Mouse (Mus musculus) mouse trophoblast stem cell (cell line): ENCODE data around the gene Gm28171.
"Not testable (repeated sequence)": the region's sequence is repeated elsewhere in the genome, so short reads cannot be mapped to it uniquely, and the experiment has no call there.

Source experiments
- in situ Hi-C, 2 experiments: fragments of 300-500 bp; cut with MseI, MboI; formaldehyde crosslinking; loops; 2 replicates in 1 of 2; 3 replicates in 1 of 2; pipeline ENCODE4 v1.15.1; 2025

The Gm28171 gene

DNA sequence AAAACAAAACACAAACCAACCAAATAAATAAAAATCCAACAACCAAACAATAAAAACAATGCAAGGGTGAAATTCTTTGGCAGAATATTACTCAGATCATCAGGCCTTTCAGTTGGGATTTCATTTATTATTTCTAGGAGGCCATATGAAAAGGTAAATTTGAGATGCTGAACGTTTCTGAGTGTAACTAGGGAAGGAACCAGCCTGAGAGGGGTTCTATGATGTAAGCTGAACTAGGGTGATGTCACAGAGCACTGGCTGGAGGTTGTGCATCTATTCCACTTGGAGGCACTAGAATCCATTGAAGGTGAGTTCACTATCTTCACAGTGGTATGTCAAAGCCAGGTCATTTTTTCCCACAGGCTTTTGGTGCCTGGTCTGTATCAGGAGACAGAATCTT lies at the start of gene Gm28171:
TSS of gene Gm28171 (plus strand) at position 301 of the 400 bp plus-strand sequence.
- in situ Hi-C loops = not testable (repeated sequence)
